Mouse (Mus musculus) left cerebral cortex, adult 8-10 months (tissue): ENCODE measurements at regions not wholly inside any gene's neighbourhood (a gene's known extent, or its start where the extent isn't known, plus 50 kb on each side); places are given as distances from the start of the nearest gene placed in this dataset.

Experiments used
- DNase-seq, 2 experiments: peaks; one replicate each; pipeline ENCODE4 v3.0.0; 2022; ENCODE audit warnings: low spot score in 2 of 2

DNA sequence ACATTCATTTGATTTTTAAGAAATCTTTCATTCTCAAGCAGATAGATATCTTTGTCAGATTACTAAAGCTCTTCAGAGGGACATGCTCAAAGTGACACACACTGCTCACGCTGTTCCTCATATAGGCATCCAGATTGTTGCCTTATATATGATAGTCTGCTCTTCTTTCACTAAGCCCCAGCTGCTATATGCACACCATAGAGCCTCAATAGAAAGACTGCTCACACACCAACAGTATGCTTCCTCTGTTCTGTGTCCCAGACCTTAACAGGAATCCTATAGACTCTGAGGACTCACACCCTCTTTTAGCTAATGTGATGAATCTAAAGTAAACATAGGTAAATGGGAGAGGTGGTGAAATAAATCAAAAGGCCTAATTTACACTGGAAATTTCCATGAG is 561.8 kb downstream of the Smarca1 start:
- DNase-seq, result no peak

DNA sequence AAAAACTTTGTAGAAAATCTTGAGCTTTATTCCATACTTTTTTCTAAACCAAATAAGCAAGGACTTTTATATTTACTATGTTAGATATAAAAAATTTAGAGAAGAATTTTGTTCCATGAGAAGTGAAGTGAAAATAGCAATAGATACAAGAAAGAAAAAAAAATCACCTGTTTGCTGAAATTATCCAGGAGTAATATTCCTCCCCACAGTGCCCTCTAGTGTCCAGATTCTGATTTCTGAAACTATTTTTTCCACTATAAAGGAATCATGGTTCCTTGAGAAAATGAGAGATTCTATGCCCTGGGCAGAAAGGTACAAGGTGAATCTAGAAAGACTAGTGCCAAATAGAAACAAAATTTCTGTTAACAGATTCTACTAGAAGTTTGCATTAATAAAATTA is 564.0 kb downstream of the Smarca1 start:
- DNase-seq, result no peak

DNA sequence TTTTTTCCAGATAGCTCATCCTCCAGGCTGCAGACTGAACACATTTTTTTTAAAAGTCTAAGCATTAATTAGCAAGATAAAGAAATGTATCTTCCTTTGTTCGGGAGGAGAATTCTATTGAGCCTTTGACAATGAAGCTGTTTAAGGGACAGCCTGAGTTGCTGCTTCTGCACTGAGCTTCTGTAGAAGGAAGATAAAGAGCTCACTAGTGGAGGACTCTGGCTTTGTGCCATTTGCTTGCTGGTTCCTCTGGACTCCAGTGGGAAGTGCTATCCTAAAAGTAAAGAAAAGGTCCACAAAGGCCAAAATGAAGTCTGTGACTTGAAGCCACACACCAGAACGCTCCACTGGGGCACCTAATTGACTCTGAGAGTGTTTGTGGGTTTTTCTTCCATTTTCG is 577.0 kb downstream of the Smarca1 start:
- DNase-seq, result no peak

DNA sequence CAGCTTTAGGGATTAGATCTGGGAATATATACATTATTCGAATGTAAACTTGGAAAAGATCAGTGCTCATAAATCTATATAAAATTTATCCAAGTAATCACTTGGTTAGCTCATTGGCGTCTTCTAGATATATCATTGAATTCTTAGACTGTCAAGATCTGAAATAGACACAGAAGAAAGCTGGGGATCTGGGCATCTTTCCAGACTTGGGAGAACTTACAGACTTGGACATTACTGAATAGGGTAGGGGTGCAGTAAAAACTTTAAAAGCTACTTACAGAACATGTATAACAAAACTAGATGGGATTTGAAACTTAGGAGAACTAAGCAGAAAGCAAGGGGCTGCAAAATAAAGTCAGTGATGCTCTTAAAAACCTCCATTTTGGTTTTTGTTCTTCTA is 585.6 kb downstream of the Smarca1 start:
- DNase-seq, result no peak

GRCm38 (mm10) chrX:47303547-47303946 is 589.2 kb downstream of the Smarca1 start:
- DNase-seq, result no peak

GRCm38 (mm10) chrX:47292548-47293147 is 600.1 kb downstream of the Smarca1 start:
- DNase-seq, result peak; percentile 4 to 6
